Mouse (Mus musculus) MEL (cell line): ENCODE results near the gene Rxra. TPM values are rescaled to one million over a fixed set of nuclear protein-coding genes. Genes with fewer than 3 reads are reported as not detected.

ENCODE experiments used
- DNase-seq: peaks from one replicate; pipeline ENCODE4 v3.0.0; 2011; ENCODE audit warnings: low read depth, low spot score
- H3K27ac ChIP-seq: 2 replicates; pipeline ENCODE4 v1.5.1; 2012; ENCODE audit warnings: low read depth, mild to moderate bottlenecking, control low read depth, low read length, moderate library complexity; ENCODE audit not compliant: control insufficient read depth
- H3K27me3 ChIP-seq, 2 experiments: fragments of 150-350 bp in 1 of 2; sonication (generic) in 1 of 2; 2 replicates each; pipeline ENCODE4 v1.6.1; 2012; ENCODE audit warnings: low read length in 2 of 2, mild to moderate bottlenecking in 2 of 2, improper control_type of control experiment in 1 of 2, moderate library complexity in 1 of 2; ENCODE audit not compliant: insufficient read depth in 2 of 2, control insufficient read depth in 1 of 2
- H3K36me3 ChIP-seq, 2 experiments: 2 replicates each; pipeline ENCODE4 v1.6.1; 2012 to 2014; ENCODE audit warnings: low read length in 2 of 2, improper control_type of control experiment in 1 of 2, inconsistent platforms in 1 of 2, mild to moderate bottlenecking in 1 of 2; ENCODE audit not compliant: insufficient read depth in 2 of 2, control insufficient read depth in 1 of 2
- H3K4me1 ChIP-seq, 2 experiments: fragments of 150-350 bp in 1 of 2; sonication (generic) in 1 of 2; 2 replicates each; pipeline ENCODE4 v1.6.1; 2012; ENCODE audit warnings: low read length in 2 of 2, improper control_type of control experiment in 1 of 2, mild to moderate bottlenecking in 1 of 2; ENCODE audit not compliant: insufficient read depth in 2 of 2, control insufficient read depth in 1 of 2
- H3K4me3 ChIP-seq, 2 experiments: fragments of 150-350 bp in 1 of 2; sonication (generic) in 1 of 2; 2 replicates each; pipeline ENCODE4 v1.5.1; 2012; ENCODE audit warnings: low read depth in 2 of 2, low read length in 2 of 2, mild to moderate bottlenecking in 2 of 2, moderate library complexity in 2 of 2, control low read depth in 1 of 2, improper control_type of control experiment in 1 of 2; ENCODE audit not compliant: control insufficient read depth in 1 of 2, insufficient read depth in 1 of 2
- H3K79me2 ChIP-seq: 2 replicates; pipeline ENCODE4 v1.6.1; 2012; ENCODE audit warnings: mild to moderate bottlenecking, low read length, moderate library complexity; ENCODE audit not compliant: control insufficient read depth, poor library complexity, insufficient read depth
- H3K9ac ChIP-seq: 2 replicates; pipeline ENCODE4 v1.6.1; 2012; ENCODE audit warnings: low read depth, mild to moderate bottlenecking, control low read depth, low read length, moderate library complexity; ENCODE audit not compliant: control insufficient read depth, poor library complexity, severe bottlenecking
- H3K9me3 ChIP-seq: fragments of 150-350 bp; sonication (generic); replicated peaks from 2 replicates; pipeline ENCODE4 v1.6.1; 2012; ENCODE audit warnings: mild to moderate bottlenecking, low read length, improper control_type of control experiment, moderate library complexity; ENCODE audit not compliant: insufficient read depth
- BHLHE40 ChIP-seq: IDR thresholded peaks from 2 replicates; pipeline ENCODE4 v1.6.1; 2012; ENCODE audit warnings: low read depth, mild to moderate bottlenecking, inconsistent platforms, low read length, improper control_type of control experiment, borderline replicate concordance
- CHD1 ChIP-seq: IDR thresholded peaks from 2 replicates; pipeline ENCODE4 v1.6.1; 2012; ENCODE audit warnings: low read depth, mild to moderate bottlenecking, inconsistent platforms, low read length, improper control_type of control experiment
- CHD2 ChIP-seq: IDR thresholded peaks from 2 replicates; pipeline ENCODE4 v1.6.1; 2011; ENCODE audit warnings: low read length, improper control_type of control experiment
- E2F4 ChIP-seq: IDR thresholded peaks from 2 replicates; pipeline ENCODE4 v1.6.1; 2011; ENCODE audit warnings: low read depth, low read length, improper control_type of control experiment, borderline replicate concordance
- ELF1 ChIP-seq: IDR thresholded peaks from 2 replicates; pipeline ENCODE4 v1.6.1; 2014; ENCODE audit warnings: low read depth, mild to moderate bottlenecking, inconsistent platforms, low read length, improper control_type of control experiment, moderate library complexity
- EP300 ChIP-seq, 2 experiments: IDR thresholded peaks; 2 replicates each; pipeline ENCODE4 v1.6.1; 2011; ENCODE audit warnings: improper control_type of control experiment in 2 of 2, low read length in 2 of 2, low read depth in 1 of 2, mild to moderate bottlenecking in 1 of 2
- ETS1 ChIP-seq: IDR thresholded peaks from 2 replicates; pipeline ENCODE4 v1.6.1; 2012; ENCODE audit warnings: low read depth, mild to moderate bottlenecking, inconsistent platforms, low read length, improper control_type of control experiment, moderate library complexity
- GABPA ChIP-seq: IDR thresholded peaks from 2 replicates; pipeline ENCODE4 v1.6.1; 2012; ENCODE audit warnings: low read depth, mild to moderate bottlenecking, inconsistent platforms, low read length, improper control_type of control experiment, moderate library complexity
- HCFC1 ChIP-seq: IDR thresholded peaks from 2 replicates; pipeline ENCODE4 v1.6.1; 2012; ENCODE audit warnings: low read depth, mild to moderate bottlenecking, inconsistent platforms, low read length, improper control_type of control experiment, moderate library complexity
- MAX ChIP-seq: IDR thresholded peaks from 2 replicates; pipeline ENCODE4 v1.6.1; 2011; ENCODE audit warnings: low read length, improper control_type of control experiment
- MEF2A ChIP-seq: IDR thresholded peaks from 2 replicates; pipeline ENCODE4 v1.6.1; 2014; ENCODE audit warnings: low read depth, mild to moderate bottlenecking, inconsistent platforms, low read length, improper control_type of control experiment; ENCODE audit not compliant: poor library complexity, insufficient replicate concordance, severe bottlenecking; ENCODE audit errors: extremely low read depth
- NRF1 ChIP-seq: IDR thresholded peaks from 2 replicates; pipeline ENCODE4 v1.6.1; 2014; ENCODE audit warnings: low read depth, mild to moderate bottlenecking, inconsistent platforms, low read length, improper control_type of control experiment, moderate library complexity; ENCODE audit not compliant: poor library complexity, insufficient read depth, severe bottlenecking
- POLR2AphosphoS5 ChIP-seq: IDR thresholded peaks from 2 replicates; pipeline ENCODE4 v1.6.1; 2012; ENCODE audit warnings: low read depth, borderline replicate concordance, mild to moderate bottlenecking, inconsistent platforms, low read length, moderate library complexity, mixed read lengths
- RCOR1 ChIP-seq: IDR thresholded peaks from 2 replicates; pipeline ENCODE4 v1.6.1; 2012; ENCODE audit warnings: low read depth, mild to moderate bottlenecking, inconsistent platforms, low read length, improper control_type of control experiment
- SMC3 ChIP-seq: IDR thresholded peaks from 2 replicates; pipeline ENCODE4 v1.6.1; 2011; ENCODE audit warnings: low read depth, low read length, improper control_type of control experiment
- USF1 ChIP-seq: IDR thresholded peaks from 2 replicates; pipeline ENCODE4 v1.6.1; 2014; ENCODE audit warnings: low read depth, mild to moderate bottlenecking, inconsistent platforms, low read length, improper control_type of control experiment, moderate library complexity
- ZKSCAN1 ChIP-seq: IDR thresholded peaks from 2 replicates; pipeline ENCODE4 v1.6.1; 2012; ENCODE audit warnings: low read depth, mild to moderate bottlenecking, inconsistent platforms, low read length, improper control_type of control experiment, moderate library complexity
- polyA plus RNA-seq, 2 experiments: library from polyadenylated mRNA; stranded (reverse) in 1 of 2; unstranded in 1 of 2; fragments of >175 nt in 1 of 2; fragments of >200 nt in 1 of 2; gene quantifications; 2 replicates each; pipeline versions ENCODE4 v1.2.1 to v1.2.4; 2012; ENCODE audit warnings: low replicate concordance in 2 of 2, low read depth in 1 of 2; ENCODE audit not compliant: insufficient read length in 2 of 2, insufficient read depth in 1 of 2, missing spikeins in 1 of 2
- total RNA-seq: library from RNA; depleted of rRNA; stranded (reverse); fragments of 300-350 nt; gene quantifications from 2 replicates; pipeline ENCODE4 v1.2.3, GENCODE M21; 2012

Rxra gene
- total and polyA plus RNA-seq, 3 experiments, result 11.7 to 19.6 TPM; not detected in 1

GRCm38 (mm10) chr2:27687041-27687440 is 10.8 kb downstream of the Rxra start (continued):
- TF ChIP-seq NRF1, result no peak
- no peak for TF ChIP-seq ETS1

- H3K9ac ChIP-seq, result no peak overlapping the region
- H3K27ac ChIP-seq, result no peak overlapping the region
- DNase-seq, result no peak
- no peak for TF ChIP-seq ELF1
- TF ChIP-seq MAX, result no peak
- no peaks in the 10 kb centered on the region for H3K9me3 ChIP-seq
- H3K4me1 ChIP-seq, result peaks cover 14% of the 10 kb centered on the region in 2 experiments
- H3K27me3 ChIP-seq, result no peaks in the 10 kb centered on the region
- peaks cover 0 to 6% of the 10 kb centered on the region in 2 experiments; a peak in 2 of 4 replicates for H3K36me3 ChIP-seq
- H3K79me2 ChIP-seq, result peaks cover 2% of the 10 kb centered on the region; the same call in 1 of the 2 replicates
- no peak overlapping the region for H3K4me3 ChIP-seq
These were observed 11.7 kb downstream of the Rxra start for GRCm38 (mm10) chr2:27687973-27688372.

- H3K27me3 ChIP-seq, result no peaks in the 10 kb centered on the region
- no peak overlapping the region for H3K4me3 ChIP-seq
- H3K4me1 ChIP-seq, result peaks cover 15 to 20% of the 10 kb centered on the region in 2 experiments
- H3K36me3 ChIP-seq, result peaks cover 0 to 7% of the 10 kb centered on the region in 2 experiments; a peak in 2 of 4 replicates
- no peaks in the 10 kb centered on the region for H3K9me3 ChIP-seq
- no peaks in the 10 kb centered on the region for H3K79me2 ChIP-seq
- H3K27ac ChIP-seq, result no peak overlapping the region
- H3K9ac ChIP-seq, result no peak overlapping the region
- no peak for TF ChIP-seq GABPA
- no peak for TF ChIP-seq ZKSCAN1
- TF ChIP-seq POLR2AphosphoS5, result no peak
- no peak for TF ChIP-seq CHD1
- no peak for DNase-seq
These were observed 14.5 kb downstream of the Rxra start for GRCm38 (mm10) chr2:27690714-27691113.

DNA sequence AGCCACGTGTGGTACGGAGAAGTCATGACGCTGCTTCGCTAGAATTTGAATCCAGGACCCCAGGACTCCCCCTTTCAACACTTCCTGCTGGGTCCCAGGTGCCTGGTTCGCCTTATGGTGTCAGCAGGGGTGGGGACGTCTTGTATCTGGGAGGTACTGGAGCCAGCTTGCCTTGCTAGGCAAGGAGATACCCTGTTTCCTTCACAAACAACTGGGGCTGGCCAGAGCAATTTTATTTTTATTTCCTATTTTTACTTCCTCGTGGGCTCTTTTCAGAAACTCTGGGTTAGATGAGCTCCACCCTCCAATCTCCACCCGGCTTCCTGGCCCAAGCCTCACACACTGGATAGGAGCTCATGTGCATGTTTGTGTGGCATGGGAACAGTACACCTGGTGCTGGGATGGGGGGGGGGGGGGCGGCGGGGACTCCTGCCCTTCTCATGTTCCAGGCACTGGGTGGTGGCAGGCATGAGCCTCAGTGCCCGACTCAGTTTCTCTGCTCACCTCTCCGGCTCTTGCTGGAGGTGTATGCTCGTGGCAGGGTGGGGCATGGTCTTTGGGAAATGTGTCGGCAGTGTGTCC is 15.0 kb downstream of the Rxra start:
- H3K27ac ChIP-seq, result no peak overlapping the region
- H3K79me2 ChIP-seq, result no peaks in the 10 kb centered on the region
- H3K4me3 ChIP-seq, result no peak overlapping the region
- H3K36me3 ChIP-seq, result peaks cover 0 to 7% of the 10 kb centered on the region in 2 experiments; a peak in 2 of 4 replicates
- TF ChIP-seq MEF2A (no peak), BHLHE40 (no peak), HCFC1 (no peak), SMC3 (no peak), CHD2 (no peak), E2F4 (no peak), RCOR1 (no peak), USF1 (no peak), ELF1 (no peak), CHD1 (no peak), EP300 (IDR thresholded peaks at IDR 0.05; ENCODE audit: low read depth in 1 of 2, low read length in 2 of 2) (no peak), NRF1 (no peak), GABPA (no peak)
- no peak for DNase-seq
- H3K9ac ChIP-seq, result no peak overlapping the region
- no peaks in the 10 kb centered on the region for H3K9me3 ChIP-seq
- no peaks in the 10 kb centered on the region for H3K27me3 ChIP-seq
- H3K4me1 ChIP-seq, result peaks cover 15 to 20% of the 10 kb centered on the region in 2 experiments
